Mouse (Mus musculus): ENCODE results near the gene Prdm9. TPM values are rescaled to one million over a fixed set of nuclear protein-coding genes. Genes with fewer than 3 reads are reported as not detected.

Gene Prdm9
- polyA plus RNA-seq (2012; rRNA removed), result 0.86 and 1.0 TPM in 2 replicates

DNA sequence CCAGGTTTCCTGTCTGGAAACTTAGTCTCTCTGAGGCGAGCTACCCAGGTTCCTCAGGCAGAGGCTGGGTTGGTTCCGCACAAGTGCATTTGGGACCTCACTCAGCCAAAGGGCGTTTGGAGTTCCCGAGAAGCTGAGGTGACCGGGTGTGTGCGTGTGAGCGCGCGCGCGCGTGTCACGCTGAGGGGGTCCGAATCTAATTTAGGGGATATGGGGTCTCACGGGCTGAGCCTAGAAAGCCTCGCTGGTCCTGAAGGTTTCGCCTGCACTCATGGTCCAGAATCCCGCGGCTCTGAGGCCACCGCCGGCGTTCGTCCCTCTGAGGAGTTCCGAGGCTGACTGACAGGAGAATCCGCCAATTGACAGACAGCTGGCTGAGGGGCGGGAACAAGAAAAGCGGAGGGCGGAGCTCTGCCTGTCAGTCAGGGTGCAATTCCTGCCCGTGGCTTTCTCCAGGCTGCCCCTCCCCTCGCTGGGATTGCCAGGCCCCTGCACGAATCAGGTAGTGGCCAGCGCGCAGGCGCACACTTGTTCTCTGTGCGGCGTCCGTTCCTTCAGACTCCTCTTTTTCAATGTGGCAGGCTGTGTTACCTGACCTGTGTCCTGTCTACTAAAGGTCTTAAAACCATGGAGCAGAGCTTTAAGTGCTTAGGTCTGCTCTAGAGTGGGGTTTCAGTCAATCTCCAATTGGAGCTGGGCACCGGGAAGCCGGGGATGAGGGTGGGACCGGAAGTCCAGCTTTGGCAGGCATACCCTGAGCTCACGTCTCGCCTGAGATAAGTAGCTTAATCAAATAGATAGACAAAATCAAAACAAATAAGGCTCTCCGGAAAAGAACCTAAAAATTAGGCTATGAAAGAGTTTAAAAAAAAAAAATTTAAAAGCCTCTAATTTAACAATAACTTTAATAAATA lies at the start of gene Prdm9:
Prdm9 (minus strand) TSS at position 341 of the 914 bp plus-strand sequence.
- TF ChIP-seq POLR2A (IDR thresholded peaks at IDR 0.05; ENCODE audit: borderline replicate concordance, extremely low read depth, low read depth, low read length) (peak; percentile 82; the same call in 1 of the 2 replicates), CTCF (IDR thresholded peaks at IDR 0.05; ENCODE audit: insufficient read depth, low read length) (no peak)
- H3K4me3 ChIP-seq (replicated peaks; ENCODE audit: extremely low read depth, low read depth, low read length), result peak within 1 kb of the TSS; percentile 91
- peak; percentile 100 for DNase-seq
- WGBS, result under 1% methylated on average over 42 of the region's 43 CpGs
- H3K4me1 ChIP-seq (ENCODE audit: control insufficient read depth, insufficient read depth, low read length), result no peaks in the 10 kb centered on the region

DNA sequence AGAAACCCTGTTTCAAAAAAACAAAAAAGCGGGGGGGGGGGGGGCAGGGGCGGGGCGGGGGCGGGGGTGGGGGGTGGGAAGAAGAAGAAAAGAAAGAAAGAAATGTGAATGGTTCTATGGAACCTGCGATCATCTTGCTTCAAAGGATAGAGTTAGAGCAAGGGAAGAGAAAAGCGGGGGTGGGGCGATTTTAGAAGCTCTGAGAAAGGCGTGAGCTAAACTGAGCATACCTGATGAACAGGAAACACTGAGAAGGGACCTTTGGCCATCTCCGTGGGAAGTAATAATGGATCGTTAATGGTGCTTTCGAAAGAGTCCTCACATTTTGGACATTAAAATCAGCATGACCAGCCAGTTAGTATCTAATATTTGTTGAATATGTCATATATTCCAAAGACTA lies 35.3 kb upstream of the Prdm9 start:
- no peak for DNase-seq
- Histone ChIP-seq H3K4me3 (replicated peaks; ENCODE audit: extremely low read depth, low read depth, low read length) (no peak overlapping the region), H3K4me1 (ENCODE audit: control insufficient read depth, insufficient read depth, low read length) (no peaks in the 10 kb centered on the region)
- 83% methylated on average over 8 of the region's 11 CpGs for WGBS
- TF ChIP-seq CTCF (IDR thresholded peaks at IDR 0.05; ENCODE audit: insufficient read depth, low read length) (no peak), POLR2A (IDR thresholded peaks at IDR 0.05; ENCODE audit: borderline replicate concordance, extremely low read depth, low read depth, low read length) (no peak)

DNA sequence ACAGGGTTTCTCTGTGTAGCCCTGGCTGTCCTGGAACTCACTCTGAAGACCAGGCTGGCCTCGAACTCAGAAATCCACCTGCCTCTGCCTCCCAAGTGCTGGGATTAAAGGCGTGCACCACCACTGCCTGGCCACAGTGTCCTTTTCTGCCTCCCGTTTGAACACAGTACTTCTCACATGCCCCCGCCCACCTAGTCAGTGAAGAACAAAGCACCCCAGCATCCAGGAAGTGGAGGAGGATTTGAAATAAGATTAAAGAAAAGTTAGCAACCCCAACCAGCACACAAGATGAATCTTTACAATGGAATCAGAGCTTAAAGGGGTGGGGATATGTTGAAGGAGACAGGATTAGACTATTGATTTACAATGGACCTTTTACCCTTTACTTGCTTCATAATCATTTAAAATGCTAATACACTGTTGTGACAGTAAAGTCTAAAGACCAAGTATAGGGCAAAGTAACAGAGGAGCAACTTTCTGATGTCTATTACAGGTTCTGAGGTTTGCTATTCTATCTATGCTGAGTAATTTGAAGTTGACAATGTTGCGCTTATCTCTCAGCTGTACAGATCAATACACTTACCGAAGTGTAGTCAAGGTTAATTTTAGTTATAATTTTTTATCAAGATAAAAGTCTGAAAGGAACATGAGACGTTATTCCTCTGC lies 27.2 kb upstream of the Prdm9 start:
- Histone ChIP-seq H3K4me3 (replicated peaks; ENCODE audit: extremely low read depth, low read depth, low read length) (no peak overlapping the region), H3K4me1 (ENCODE audit: control insufficient read depth, insufficient read depth, low read length) (no peaks in the 10 kb centered on the region)
- WGBS, result 75% methylated on average over 7 of the region's 7 CpGs
- DNase-seq, result no peak
- TF ChIP-seq POLR2A (IDR thresholded peaks at IDR 0.05; ENCODE audit: borderline replicate concordance, extremely low read depth, low read depth, low read length) (no peak), CTCF (IDR thresholded peaks at IDR 0.05; ENCODE audit: insufficient read depth, low read length) (no peak)

- TF ChIP-seq CTCF (IDR thresholded peaks at IDR 0.05; ENCODE audit: insufficient read depth, low read length), result no peak
- TF ChIP-seq POLR2A (IDR thresholded peaks at IDR 0.05; ENCODE audit: borderline replicate concordance, extremely low read depth, low read depth, low read length), result no peak
- Histone ChIP-seq H3K4me1 (ENCODE audit: control insufficient read depth, insufficient read depth, low read length) (no peaks in the 10 kb centered on the region), H3K4me3 (replicated peaks; ENCODE audit: extremely low read depth, low read depth, low read length) (no peak overlapping the region)
- WGBS, result 67% methylated on average over 2 of the region's 2 CpGs
- DNase-seq, result no peak
These were observed 24.0 kb upstream of the Prdm9 start for GRCm38 (mm10) chr17:15588116-15588515.

GRCm38 (mm10) chr17:15585691-15586090 lies 21.5 kb upstream of the Prdm9 start:
- Histone ChIP-seq H3K4me1 (ENCODE audit: control insufficient read depth, insufficient read depth, low read length) (no peaks in the 10 kb centered on the region), H3K4me3 (replicated peaks; ENCODE audit: extremely low read depth, low read depth, low read length) (no peak overlapping the region)
- no peak for DNase-seq
- WGBS, result 27% methylated on average over 4 of the region's 4 CpGs
- no peak for TF ChIP-seq POLR2A (IDR thresholded peaks at IDR 0.05; ENCODE audit: borderline replicate concordance, extremely low read depth, low read depth, low read length)
- TF ChIP-seq CTCF (IDR thresholded peaks at IDR 0.05; ENCODE audit: insufficient read depth, low read length), result no peak

GRCm38 (mm10) chr17:15583071-15583470 lies 18.9 kb upstream of the Prdm9 start:
- TF ChIP-seq CTCF (IDR thresholded peaks at IDR 0.05; ENCODE audit: insufficient read depth, low read length) (no peak), POLR2A (IDR thresholded peaks at IDR 0.05; ENCODE audit: borderline replicate concordance, extremely low read depth, low read depth, low read length) (no peak)
- 73% methylated on average over 7 of the region's 7 CpGs for whole genome bisulfite sequencing
- DNase-seq, result no peak
- Histone ChIP-seq H3K4me1 (ENCODE audit: control insufficient read depth, insufficient read depth, low read length) (no peaks in the 10 kb centered on the region), H3K4me3 (replicated peaks; ENCODE audit: extremely low read depth, low read depth, low read length) (no peak overlapping the region)

DNA sequence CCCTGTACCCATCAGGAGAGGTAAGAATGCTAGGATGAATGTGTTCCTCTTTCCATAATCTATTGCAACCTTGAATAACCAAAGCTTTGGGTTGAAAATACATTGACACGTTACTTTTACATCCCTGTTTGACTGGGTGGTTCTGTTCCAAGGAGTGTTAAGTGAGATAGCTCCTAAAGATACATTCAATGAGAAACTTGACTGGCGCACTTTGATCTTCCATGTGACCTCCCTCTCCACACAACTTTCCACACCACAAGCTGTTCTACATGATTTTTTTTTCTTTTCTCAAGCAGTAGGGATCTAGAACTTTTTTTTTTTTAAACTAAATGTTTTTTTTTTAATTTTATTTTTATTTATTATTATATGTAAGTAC lies 15.9 kb upstream of the Prdm9 start:
- TF ChIP-seq CTCF (IDR thresholded peaks at IDR 0.05; ENCODE audit: insufficient read depth, low read length) (no peak), POLR2A (IDR thresholded peaks at IDR 0.05; ENCODE audit: borderline replicate concordance, extremely low read depth, low read depth, low read length) (no peak)
- 84% methylated on average over 2 of the region's 2 CpGs for WGBS
- Histone ChIP-seq H3K4me1 (ENCODE audit: control insufficient read depth, insufficient read depth, low read length) (peaks cover 2% of the 10 kb centered on the region; the same call in 1 of the 2 replicates), H3K4me3 (replicated peaks; ENCODE audit: extremely low read depth, low read depth, low read length) (no peak overlapping the region)
- DNase-seq, result no peak

GRCm38 (mm10) chr17:15579410-15580071 lies 15.4 kb upstream of the Prdm9 start:
- no peak for DNase-seq
- TF ChIP-seq CTCF (IDR thresholded peaks at IDR 0.05; ENCODE audit: insufficient read depth, low read length) (no peak), POLR2A (IDR thresholded peaks at IDR 0.05; ENCODE audit: borderline replicate concordance, extremely low read depth, low read depth, low read length) (no peak)
- Histone ChIP-seq H3K4me1 (ENCODE audit: control insufficient read depth, insufficient read depth, low read length) (peaks cover 2% of the 10 kb centered on the region; the same call in 1 of the 2 replicates), H3K4me3 (replicated peaks; ENCODE audit: extremely low read depth, low read depth, low read length) (no peak overlapping the region)
- WGBS, result 82% methylated on average over 7 of the region's 7 CpGs

- 2% methylated on average over 32 of the region's 32 CpGs for WGBS
- Histone ChIP-seq H3K4me3 (replicated peaks; ENCODE audit: extremely low read depth, low read depth, low read length) (no peak overlapping the region), H3K4me1 (ENCODE audit: control insufficient read depth, insufficient read depth, low read length) (peaks cover 2% of the 10 kb centered on the region; the same call in 1 of the 2 replicates)
- TF ChIP-seq POLR2A (IDR thresholded peaks at IDR 0.05; ENCODE audit: borderline replicate concordance, extremely low read depth, low read depth, low read length) (no peak), CTCF (IDR thresholded peaks at IDR 0.05; ENCODE audit: insufficient read depth, low read length) (no peak)
- peak; percentile 20 for DNase-seq
These were observed 13.1 kb upstream of the Prdm9 start for GRCm38 (mm10) chr17:15577291-15577694.
